Mouse (Mus musculus): Measurements from ENCODE around the gene Gpr180.

DNA sequence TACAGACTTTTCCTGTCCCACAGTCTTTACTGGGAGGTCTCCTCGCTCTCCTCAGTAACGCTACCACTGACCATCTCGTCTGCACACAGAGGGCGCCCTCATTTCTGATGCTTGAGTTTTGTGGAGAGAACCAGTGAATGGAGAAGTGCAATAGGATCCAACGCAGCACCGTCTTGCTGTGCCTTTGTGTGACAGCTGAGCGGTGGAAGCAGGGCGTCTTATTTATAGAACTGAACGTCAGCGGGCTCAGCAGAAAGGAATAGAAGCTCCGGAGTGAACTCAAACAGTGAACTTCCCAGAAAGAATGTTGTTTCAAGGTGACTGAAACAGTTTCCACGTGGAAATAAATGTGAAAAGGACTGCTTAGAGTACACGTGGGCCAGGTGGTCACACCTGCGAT, 25.7 kb downstream of the Gpr180 start:
- TF ChIP-seq POLR2A (IDR thresholded peaks at IDR 0.05; ENCODE audit: borderline replicate concordance, low read depth, low read length) (no peak), CTCF (IDR thresholded peaks at IDR 0.05; ENCODE audit: low read depth, low read length) (no peak)

Data from bone marrow macrophage, adult 2 months (primary cell).